Mouse (Mus musculus) ES-Bruce4 (cell line): Measurements from ENCODE around the gene Cd300e. TPM values are rescaled to one million over a fixed set of nuclear protein-coding genes. Genes with fewer than 3 reads are reported as not detected.
A peak's percentile ranks its signal among the peaks of the same experiment; 100 is the strongest.

ENCODE experiments used
- H3K27ac ChIP-seq: 2 replicates; pipeline ENCODE4 v1.5.1; 2012; ENCODE audit warnings: low read length, inconsistent platforms; ENCODE audit not compliant: insufficient read depth
- H3K27me3 ChIP-seq: 2 replicates; pipeline ENCODE4 v1.6.1; 2012; ENCODE audit warnings: mild to moderate bottlenecking, low read length, inconsistent platforms; ENCODE audit not compliant: control insufficient read depth, poor library complexity, insufficient read depth, severe bottlenecking
- H3K36me3 ChIP-seq: 2 replicates; pipeline ENCODE4 v1.6.1; 2012; ENCODE audit warnings: inconsistent platforms, mild to moderate bottlenecking, low read length, moderate library complexity; ENCODE audit not compliant: control insufficient read depth, poor library complexity, insufficient read depth, severe bottlenecking
- H3K4me1 ChIP-seq: one replicate; pipeline ENCODE4 v1.8.1; 2011; ENCODE audit warnings: low read length; ENCODE audit not compliant: control insufficient read depth, insufficient read depth
- H3K4me3 ChIP-seq: 2 replicates; pipeline ENCODE4 v1.5.1; 2011; ENCODE audit warnings: low read depth, mild to moderate bottlenecking, low read length
- H3K9ac ChIP-seq: 2 replicates; pipeline ENCODE4 v1.6.1; 2012; ENCODE audit warnings: low read depth, mild to moderate bottlenecking, inconsistent platforms; ENCODE audit not compliant: poor library complexity, severe bottlenecking
- H3K9me3 ChIP-seq: replicated peaks from 2 replicates; pipeline ENCODE4 v1.6.1; 2012; ENCODE audit warnings: mild to moderate bottlenecking, low read length, inconsistent platforms; ENCODE audit not compliant: control insufficient read depth, poor library complexity, insufficient read depth, severe bottlenecking
- CTCF ChIP-seq: IDR thresholded peaks from one replicate; pipeline ENCODE4 v1.8.1; 2011; ENCODE audit warnings: low read depth, low read length
- EP300 ChIP-seq: IDR thresholded peaks from 2 replicates; pipeline ENCODE4 v1.6.1; 2011; ENCODE audit warnings: low read depth, low read length; ENCODE audit not compliant: insufficient read depth
- POLR2A ChIP-seq: IDR thresholded peaks from one replicate; pipeline ENCODE4 v1.8.1; 2011; ENCODE audit warnings: low read length; ENCODE audit not compliant: insufficient read depth
- polyA plus RNA-seq: library from polyadenylated mRNA; stranded (reverse); fragments of >200 nt; gene quantifications from 2 replicates; pipeline ENCODE4 v1.2.4, GENCODE M21; 2011; ENCODE audit warnings: low read depth; ENCODE audit not compliant: missing spikeins, insufficient read depth, insufficient read length

Gene Cd300e
- polyA plus RNA-seq, 1 experiment = not detected

GRCm38 (mm10) chr11:115085064-115085463, 23.1 kb upstream of the Cd300e start:
- Histone ChIP-seq H3K4me3 (no peak overlapping the region), H3K4me1 (no peaks in the 10 kb centered on the region), H3K36me3 (no peaks in the 10 kb centered on the region), H3K9me3 (peaks cover 2% of the 10 kb centered on the region; the same call in 1 of the 2 replicates), H3K27ac (no peak overlapping the region), H3K27me3 (no peaks in the 10 kb centered on the region), H3K9ac (no peak overlapping the region)
- TF ChIP-seq EP300 = no peak
- TF ChIP-seq CTCF = no peak
- TF ChIP-seq POLR2A = no peak

- Histone ChIP-seq H3K27me3 (no peaks in the 10 kb centered on the region), H3K36me3 (no peaks in the 10 kb centered on the region), H3K9me3 (no peaks in the 10 kb centered on the region), H3K27ac (no peak overlapping the region), H3K4me3 (no peak overlapping the region), H3K4me1 (no peaks in the 10 kb centered on the region), H3K9ac (no peak overlapping the region)
- TF ChIP-seq CTCF (no peak), POLR2A (no peak), EP300 (no peak)
Observed at GRCm38 (mm10) chr11:115084595-115084994, 22.6 kb upstream of the Cd300e start.

DNA sequence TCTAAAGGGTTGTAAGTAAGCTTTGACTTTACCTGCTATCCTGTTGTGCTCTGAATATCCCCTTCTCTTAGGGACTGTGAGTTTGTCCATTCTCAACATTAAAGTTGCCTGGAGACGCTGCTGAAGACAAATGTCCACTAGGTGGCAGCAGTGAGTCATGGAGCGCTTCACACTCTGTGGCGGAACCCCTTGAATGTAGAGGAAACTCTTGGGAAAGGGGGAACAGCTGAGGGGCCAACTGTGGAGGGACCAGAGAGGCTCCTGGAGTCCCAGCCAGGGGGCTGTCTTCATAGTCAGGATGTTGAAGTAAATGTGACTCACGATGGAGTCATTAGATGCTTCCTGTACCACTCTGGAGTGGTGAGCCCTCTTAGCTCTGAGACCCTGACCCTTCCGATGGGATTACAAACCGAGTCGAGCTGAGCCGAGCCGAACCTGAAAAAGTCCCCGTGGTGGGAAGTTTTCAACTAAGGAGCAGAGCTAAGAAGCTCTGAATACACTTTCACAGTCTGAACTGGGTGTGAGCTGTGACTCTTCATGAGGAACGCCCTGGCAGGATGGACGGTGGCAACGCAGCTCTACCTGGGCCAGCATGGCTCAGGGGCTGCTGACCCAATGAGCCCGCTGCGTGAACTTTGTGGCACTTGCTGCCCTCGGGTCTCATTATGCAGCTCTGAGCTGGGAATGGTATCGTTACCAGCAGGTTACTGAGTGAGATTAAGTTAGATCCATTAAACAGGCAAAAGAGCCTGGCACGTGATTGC, 21.6 kb upstream of the Cd300e start:
- H3K4me3 ChIP-seq = no peak overlapping the region
- TF ChIP-seq CTCF (peak; percentile 90), POLR2A (no peak), EP300 (no peak)
- H3K36me3 ChIP-seq = no peaks in the 10 kb centered on the region
- no peak overlapping the region for H3K27ac ChIP-seq
- no peaks in the 10 kb centered on the region for H3K9me3 ChIP-seq
- no peaks in the 10 kb centered on the region for H3K4me1 ChIP-seq
- no peaks in the 10 kb centered on the region for H3K27me3 ChIP-seq
- no peak overlapping the region for H3K9ac ChIP-seq

GRCm38 (mm10) chr11:115082196-115082595, 20.2 kb upstream of the Cd300e start:
- H3K4me3 ChIP-seq = no peak overlapping the region
- H3K9ac ChIP-seq = no peak overlapping the region
- H3K9me3 ChIP-seq = no peaks in the 10 kb centered on the region
- no peaks in the 10 kb centered on the region for H3K36me3 ChIP-seq
- no peaks in the 10 kb centered on the region for H3K4me1 ChIP-seq
- TF ChIP-seq POLR2A (no peak), CTCF (no peak), EP300 (no peak)
- no peaks in the 10 kb centered on the region for H3K27me3 ChIP-seq
- no peak overlapping the region for H3K27ac ChIP-seq

DNA sequence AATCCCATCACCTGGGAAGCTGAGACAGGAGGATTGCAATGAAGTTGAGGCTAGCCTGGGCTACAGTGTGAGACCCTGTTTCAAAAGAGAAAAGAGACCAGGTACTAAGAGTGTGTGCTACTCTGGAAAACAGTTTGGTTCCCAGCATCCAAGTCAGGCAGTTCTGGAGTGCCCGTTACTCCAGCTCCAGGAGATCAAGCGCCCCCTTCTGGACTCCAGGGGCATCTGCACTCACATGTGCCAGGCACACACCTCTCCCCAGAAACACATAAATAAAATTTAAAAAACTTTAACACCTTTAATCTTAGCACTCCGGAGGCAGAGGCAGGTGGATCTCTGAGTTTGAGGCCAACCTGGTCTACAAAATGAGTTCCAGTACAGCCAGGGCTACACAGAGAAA, 19.4 kb upstream of the Cd300e start:
- H3K27ac ChIP-seq = no peak overlapping the region
- no peak overlapping the region for H3K4me3 ChIP-seq
- no peaks in the 10 kb centered on the region for H3K36me3 ChIP-seq
- H3K27me3 ChIP-seq = no peaks in the 10 kb centered on the region
- TF ChIP-seq POLR2A (no peak), CTCF (peak; percentile 37)
- no peaks in the 10 kb centered on the region for H3K4me1 ChIP-seq
- H3K9ac ChIP-seq = no peak overlapping the region
- H3K9me3 ChIP-seq = no peaks in the 10 kb centered on the region

GRCm38 (mm10) chr11:115080886-115081285, 18.9 kb upstream of the Cd300e start:
- Histone ChIP-seq H3K4me3 (no peak overlapping the region), H3K9ac (no peak overlapping the region), H3K4me1 (no peaks in the 10 kb centered on the region), H3K27me3 (no peaks in the 10 kb centered on the region), H3K27ac (no peak overlapping the region), H3K9me3 (no peaks in the 10 kb centered on the region), H3K36me3 (no peaks in the 10 kb centered on the region)
- TF ChIP-seq POLR2A = no peak
- peak; percentile 63 for TF ChIP-seq CTCF
